Mouse (Mus musculus): ENCODE results near the gene Ephb4. TPM values are rescaled to one million over a fixed set of nuclear protein-coding genes. Genes with fewer than 3 reads are reported as not detected.

The Ephb4 gene
- polyA plus RNA-seq, 1 experiment, result 0.04 TPM

GRCm38 (mm10) chr5:137394456-137394855 is 44.5 kb downstream of the Ephb4 start:
- Histone ChIP-seq H3K27me3 (ENCODE audit: control insufficient read depth) (no peaks in the 10 kb centered on the region), H3K36me3 (ENCODE audit: control insufficient read depth) (no peaks in the 10 kb centered on the region), H3K9me3 (ENCODE audit: control insufficient read depth, low read length) (no peaks in the 10 kb centered on the region), H3K4me1 (ENCODE audit: control insufficient read depth) (no peaks in the 10 kb centered on the region), H3K4me3 (replicated peaks) (no peak overlapping the region)
- TF ChIP-seq GATA1 (IDR thresholded peaks at IDR 0.05; ENCODE audit: low read length), result no peak
- TF ChIP-seq TAL1 (IDR thresholded peaks at IDR 0.05; ENCODE audit: low read length), result no peak

- Histone ChIP-seq H3K27me3 (ENCODE audit: control insufficient read depth) (no peaks in the 10 kb centered on the region), H3K9me3 (ENCODE audit: control insufficient read depth, low read length) (no peaks in the 10 kb centered on the region), H3K4me1 (ENCODE audit: control insufficient read depth) (no peaks in the 10 kb centered on the region), H3K4me3 (replicated peaks) (no peak overlapping the region), H3K36me3 (ENCODE audit: control insufficient read depth) (no peaks in the 10 kb centered on the region)
- no peak for TF ChIP-seq GATA1 (IDR thresholded peaks at IDR 0.05; ENCODE audit: low read length)
- TF ChIP-seq TAL1 (IDR thresholded peaks at IDR 0.05; ENCODE audit: low read length), result no peak
These were observed 54.2 kb downstream of the Ephb4 start for GRCm38 (mm10) chr5:137404081-137404480.

GRCm38 (mm10) chr5:137409451-137409850 is 59.5 kb downstream of the Ephb4 start:
- TF ChIP-seq GATA1 (IDR thresholded peaks at IDR 0.05; ENCODE audit: low read length) (no peak), TAL1 (IDR thresholded peaks at IDR 0.05; ENCODE audit: low read length) (no peak)
- H3K9me3 ChIP-seq (ENCODE audit: control insufficient read depth, low read length), result no peaks in the 10 kb centered on the region
- no peaks in the 10 kb centered on the region for H3K4me1 ChIP-seq (ENCODE audit: control insufficient read depth)
- H3K27me3 ChIP-seq (ENCODE audit: control insufficient read depth), result no peaks in the 10 kb centered on the region
- H3K36me3 ChIP-seq (ENCODE audit: control insufficient read depth), result no peaks in the 10 kb centered on the region
- no peak overlapping the region for H3K4me3 ChIP-seq (replicated peaks)

- Histone ChIP-seq H3K4me1 (ENCODE audit: control insufficient read depth) (no peaks in the 10 kb centered on the region), H3K27me3 (ENCODE audit: control insufficient read depth) (no peaks in the 10 kb centered on the region), H3K4me3 (replicated peaks) (no peak overlapping the region), H3K36me3 (ENCODE audit: control insufficient read depth) (no peaks in the 10 kb centered on the region), H3K9me3 (ENCODE audit: control insufficient read depth, low read length) (no peaks in the 10 kb centered on the region)
- TF ChIP-seq TAL1 (IDR thresholded peaks at IDR 0.05; ENCODE audit: low read length) (no peak), GATA1 (IDR thresholded peaks at IDR 0.05; ENCODE audit: low read length) (no peak)
These were observed 60.2 kb downstream of the Ephb4 start for GRCm38 (mm10) chr5:137410066-137410465.

GRCm38 (mm10) chr5:137410549-137410948 is 60.6 kb downstream of the Ephb4 start:
- H3K27me3 ChIP-seq (ENCODE audit: control insufficient read depth), result no peaks in the 10 kb centered on the region
- no peaks in the 10 kb centered on the region for H3K9me3 ChIP-seq (ENCODE audit: control insufficient read depth, low read length)
- H3K4me3 ChIP-seq (replicated peaks), result no peak overlapping the region
- H3K4me1 ChIP-seq (ENCODE audit: control insufficient read depth), result no peaks in the 10 kb centered on the region
- H3K36me3 ChIP-seq (ENCODE audit: control insufficient read depth), result no peaks in the 10 kb centered on the region
- TF ChIP-seq TAL1 (IDR thresholded peaks at IDR 0.05; ENCODE audit: low read length), result no peak

GRCm38 (mm10) chr5:137411235-137411634 is 61.3 kb downstream of the Ephb4 start:
- H3K9me3 ChIP-seq (ENCODE audit: control insufficient read depth, low read length), result no peaks in the 10 kb centered on the region
- no peak overlapping the region for H3K4me3 ChIP-seq (replicated peaks)
- no peaks in the 10 kb centered on the region for H3K36me3 ChIP-seq (ENCODE audit: control insufficient read depth)
- TF ChIP-seq TAL1 (IDR thresholded peaks at IDR 0.05; ENCODE audit: low read length), result no peak
- no peak for TF ChIP-seq GATA1 (IDR thresholded peaks at IDR 0.05; ENCODE audit: low read length)
- no peaks in the 10 kb centered on the region for H3K27me3 ChIP-seq (ENCODE audit: control insufficient read depth)
- H3K4me1 ChIP-seq (ENCODE audit: control insufficient read depth), result no peaks in the 10 kb centered on the region

GRCm38 (mm10) chr5:137414253-137414652 is 64.3 kb downstream of the Ephb4 start:
- no peaks in the 10 kb centered on the region for H3K27me3 ChIP-seq (ENCODE audit: control insufficient read depth)
- TF ChIP-seq GATA1 (IDR thresholded peaks at IDR 0.05; ENCODE audit: low read length) (no peak), TAL1 (IDR thresholded peaks at IDR 0.05; ENCODE audit: low read length) (no peak)
- H3K4me1 ChIP-seq (ENCODE audit: control insufficient read depth), result no peaks in the 10 kb centered on the region
- no peak overlapping the region for H3K4me3 ChIP-seq (replicated peaks)
- H3K9me3 ChIP-seq (ENCODE audit: control insufficient read depth, low read length), result no peaks in the 10 kb centered on the region
- no peaks in the 10 kb centered on the region for H3K36me3 ChIP-seq (ENCODE audit: control insufficient read depth)

GRCm38 (mm10) chr5:137419105-137419504 is 69.2 kb downstream of the Ephb4 start:
- Histone ChIP-seq H3K9me3 (ENCODE audit: control insufficient read depth, low read length) (no peaks in the 10 kb centered on the region), H3K4me1 (ENCODE audit: control insufficient read depth) (no peaks in the 10 kb centered on the region), H3K36me3 (ENCODE audit: control insufficient read depth) (no peaks in the 10 kb centered on the region), H3K4me3 (replicated peaks) (no peak overlapping the region), H3K27me3 (ENCODE audit: control insufficient read depth) (no peaks in the 10 kb centered on the region)
- TF ChIP-seq TAL1 (IDR thresholded peaks at IDR 0.05; ENCODE audit: low read length), result no peak
- TF ChIP-seq GATA1 (IDR thresholded peaks at IDR 0.05; ENCODE audit: low read length), result no peak

- no peak for TF ChIP-seq GATA1 (IDR thresholded peaks at IDR 0.05; ENCODE audit: low read length)
- TF ChIP-seq TAL1 (IDR thresholded peaks at IDR 0.05; ENCODE audit: low read length), result no peak
- no peak overlapping the region for H3K4me3 ChIP-seq (replicated peaks)
- no peaks in the 10 kb centered on the region for H3K27me3 ChIP-seq (ENCODE audit: control insufficient read depth)
- H3K4me1 ChIP-seq (ENCODE audit: control insufficient read depth), result no peaks in the 10 kb centered on the region
- H3K36me3 ChIP-seq (ENCODE audit: control insufficient read depth), result no peaks in the 10 kb centered on the region
- H3K9me3 ChIP-seq (ENCODE audit: control insufficient read depth, low read length), result no peaks in the 10 kb centered on the region
These were observed 69.9 kb downstream of the Ephb4 start for GRCm38 (mm10) chr5:137419841-137420240.

GRCm38 (mm10) chr5:137425648-137426047 is 75.7 kb downstream of the Ephb4 start:
- Histone ChIP-seq H3K9me3 (ENCODE audit: control insufficient read depth, low read length) (no peaks in the 10 kb centered on the region), H3K4me3 (replicated peaks) (no peak overlapping the region), H3K4me1 (ENCODE audit: control insufficient read depth) (no peaks in the 10 kb centered on the region), H3K27me3 (ENCODE audit: control insufficient read depth) (no peaks in the 10 kb centered on the region), H3K36me3 (ENCODE audit: control insufficient read depth) (no peaks in the 10 kb centered on the region)
- TF ChIP-seq GATA1 (IDR thresholded peaks at IDR 0.05; ENCODE audit: low read length) (no peak), TAL1 (IDR thresholded peaks at IDR 0.05; ENCODE audit: low read length) (no peak)

Other genes starting within 250 kb of the Ephb4 start
- gene Trim56, start 233.9 kb upstream of the Ephb4 start, polyA plus RNA-seq (2012), result 3.3 and 3.5 TPM in 2 replicates
- not detected in 2 replicates for gene Muc3, start 200.8 kb upstream of the Ephb4 start, polyA plus RNA-seq (2012)
- gene Muc3a, start 137.7 kb upstream of the Ephb4 start, polyA plus RNA-seq (2012), result not detected in 2 replicates
- gene Ache, start 62.6 kb upstream of the Ephb4 start, polyA plus RNA-seq (2012), result 29.5 and 30.9 TPM in 2 replicates
- 14.1 and 16.4 TPM in 2 replicates for gene Ufsp1, start 55.5 kb upstream of the Ephb4 start, polyA plus RNA-seq (2012)
- 73.3 and 89.6 TPM in 2 replicates for gene Srrt, start 42.4 kb upstream of the Ephb4 start, polyA plus RNA-seq (2012)
- 0.51 and 0.54 TPM in 2 replicates for gene Trip6, start 35.7 kb upstream of the Ephb4 start, polyA plus RNA-seq (2012)
- 0.05 and 0.06 TPM in 2 replicates for gene Slc12a9, start 16.5 kb upstream of the Ephb4 start, polyA plus RNA-seq (2012)
- gene Zan, start 127.0 kb downstream of the Ephb4 start, polyA plus RNA-seq (2012), result under 0.01 TPM in 1 of 2 replicates, not detected in the other
- gene Pop7, start 152.4 kb downstream of the Ephb4 start, polyA plus RNA-seq (2012), result 7.1 and 9.3 TPM in 2 replicates
- 2.4 and 2.6 TPM in 2 replicates for gene Gigyf1, start 168.4 kb downstream of the Ephb4 start, polyA plus RNA-seq (2012)
- gene Epo, start 183.1 kb downstream of the Ephb4 start, polyA plus RNA-seq (2012), result not detected in 2 replicates
- 59.2 and 65.3 TPM in 2 replicates for gene Gnb2, start 183.4 kb downstream of the Ephb4 start, polyA plus RNA-seq (2012)
- not detected in 2 replicates for gene Actl6b, start 203.4 kb downstream of the Ephb4 start, polyA plus RNA-seq (2012)
- gene Tfr2, start 219.7 kb downstream of the Ephb4 start, polyA plus RNA-seq (2012), result 9.2 and 10.1 TPM in 2 replicates